Mouse (Mus musculus) liver, embryonic 15.5 days (tissue): ENCODE measurements around the gene Tbl1xr1. TPM values are rescaled to one million over a fixed set of nuclear protein-coding genes. Genes with fewer than 3 reads are reported as not detected.

Experiments used
- ATAC-seq: fragments of 200-750 bp; cut with Nextera tagmentation; 2 replicates; pipeline ENCODE4 v1.8.0; 2017; ENCODE audit warnings: moderate number of reproducible peaks, mild to moderate bottlenecking, moderate library complexity; ENCODE audit not compliant: insufficient read depth
- H3K27ac ChIP-seq: fragments of 300-500 bp; sonication (generic); replicated peaks from 2 replicates; pipeline ENCODE4 v1.5.1; 2015; ENCODE audit warnings: mild to moderate bottlenecking, inconsistent platforms
- H3K27me3 ChIP-seq: fragments of 300-500 bp; sonication (generic); 2 replicates; pipeline ENCODE4 v1.6.1; 2015; ENCODE audit warnings: mild to moderate bottlenecking, inconsistent platforms
- H3K36me3 ChIP-seq: fragments of 300-500 bp; sonication (generic); replicated peaks from 2 replicates; pipeline ENCODE4 v1.6.1; 2015; ENCODE audit warnings: moderate library complexity, mild to moderate bottlenecking, inconsistent platforms
- H3K4me1 ChIP-seq: fragments of 300-500 bp; sonication (generic); replicated peaks from 2 replicates; pipeline ENCODE4 v1.6.1; 2015; ENCODE audit warnings: inconsistent platforms
- H3K4me2 ChIP-seq: fragments of 300-500 bp; sonication (generic); 2 replicates; pipeline ENCODE4 v1.6.1; 2015; ENCODE audit warnings: moderate library complexity, mild to moderate bottlenecking, inconsistent platforms
- H3K4me3 ChIP-seq: fragments of 300-500 bp; sonication (generic); replicated peaks from 2 replicates; pipeline ENCODE4 v1.5.1; 2015; ENCODE audit warnings: mild to moderate bottlenecking, inconsistent platforms
- H3K9ac ChIP-seq: fragments of 300-500 bp; sonication (generic); 2 replicates; pipeline ENCODE4 v1.6.1; 2015; ENCODE audit warnings: moderate library complexity, mild to moderate bottlenecking, inconsistent platforms
- H3K9me3 ChIP-seq: fragments of 300-500 bp; sonication (generic); replicated peaks from 2 replicates; pipeline ENCODE4 v1.6.1; 2016; ENCODE audit warnings: inconsistent platforms
- WGBS: fragments of 180-500 bp; shearing (Covaris S2); methylation state at CpG from one replicate; pipeline ENCODE4 v1.1.7; 2015; ENCODE audit warnings: mixed read lengths; ENCODE audit not compliant: insufficient replicate concordance; 5-methylcytosine and 5-hydroxymethylcytosine counted together
- polyA plus RNA-seq: library from polyadenylated mRNA; unstranded; fragments of >200 nt; fragmentation: Nextera tagmentation; extraction: Ambion mirVana; gene quantifications from 2 replicates; pipeline ENCODE4 v1.2.1, GENCODE M21; 2015

The Tbl1xr1 gene
- polyA plus RNA-seq, 1 experiment from 2014 or later, result 4.7 TPM

GRCm38 (mm10) chr3:22090431-22091265 is 14.2 kb downstream of the Tbl1xr1 start:
- peak; percentile 58 for ATAC-seq
- Histone ChIP-seq H3K9ac (no peak overlapping the region), H3K27ac (peak overlapping the region; percentile 64), H3K9me3 (no peaks in the 10 kb centered on the region), H3K36me3 (no peaks in the 10 kb centered on the region), H3K4me3 (no peak overlapping the region), H3K4me1 (peaks cover 46% of the 10 kb centered on the region), H3K4me2 (peak overlapping the region; percentile 14), H3K27me3 (no peaks in the 10 kb centered on the region)
- WGBS, result 65% methylated on average over 8 of the region's 8 CpGs

GRCm38 (mm10) chr3:22091266-22091550 is 14.8 kb downstream of the Tbl1xr1 start:
- 51% methylated on average over 3 of the region's 3 CpGs for WGBS

GRCm38 (mm10) chr3:22091681-22092080 is 15.2 kb downstream of the Tbl1xr1 start:
- no peak overlapping the region for H3K4me2 ChIP-seq
- H3K27ac ChIP-seq, result no peak overlapping the region
- H3K9me3 ChIP-seq, result no peaks in the 10 kb centered on the region
- no peaks in the 10 kb centered on the region for H3K27me3 ChIP-seq
- H3K4me3 ChIP-seq, result no peak overlapping the region
- peaks cover 44% of the 10 kb centered on the region for H3K4me1 ChIP-seq
- H3K36me3 ChIP-seq, result no peaks in the 10 kb centered on the region
- WGBS, result 72% methylated on average over 3 of the region's 3 CpGs
- ATAC-seq, result no peak
- no peak overlapping the region for H3K9ac ChIP-seq

More at GRCm38 (mm10) chr3:22091266-22091550, 14.8 kb downstream of the Tbl1xr1 start:
- Histone ChIP-seq H3K4me2 (no peak overlapping the region), H3K9ac (no peak overlapping the region), H3K9me3 (no peaks in the 10 kb centered on the region), H3K27me3 (no peaks in the 10 kb centered on the region), H3K4me3 (no peak overlapping the region), H3K27ac (peak overlapping the region; percentile 64), H3K4me1 (peaks cover 46% of the 10 kb centered on the region), H3K36me3 (no peaks in the 10 kb centered on the region)
- ATAC-seq, result peak; percentile 25; the same call in 1 of the 2 replicates

- H3K9ac ChIP-seq, result no peak overlapping the region
- no peaks in the 10 kb centered on the region for H3K36me3 ChIP-seq
- peaks cover 41% of the 10 kb centered on the region for H3K4me1 ChIP-seq
- no peak overlapping the region for H3K4me2 ChIP-seq
- 70% methylated on average over 5 of the region's 5 CpGs for WGBS
- no peak overlapping the region for H3K27ac ChIP-seq
- H3K9me3 ChIP-seq, result no peaks in the 10 kb centered on the region
- no peak for ATAC-seq
- no peaks in the 10 kb centered on the region for H3K27me3 ChIP-seq
- no peak overlapping the region for H3K4me3 ChIP-seq
Observed at GRCm38 (mm10) chr3:22092784-22093183, 16.3 kb downstream of the Tbl1xr1 start.

GRCm38 (mm10) chr3:22103986-22104515 is 27.6 kb downstream of the Tbl1xr1 start:
- Histone ChIP-seq H3K27ac (no peak overlapping the region), H3K4me3 (no peak overlapping the region), H3K9me3 (no peaks in the 10 kb centered on the region), H3K36me3 (no peaks in the 10 kb centered on the region), H3K4me1 (peaks cover 7% of the 10 kb centered on the region; the same call in 1 of the 2 replicates), H3K27me3 (no peaks in the 10 kb centered on the region), H3K4me2 (no peak overlapping the region), H3K9ac (no peak overlapping the region)
- WGBS, result 74% methylated on average over 5 of the region's 5 CpGs
- no peak for ATAC-seq

GRCm38 (mm10) chr3:22105471-22105870 is 29.0 kb downstream of the Tbl1xr1 start:
- Histone ChIP-seq H3K9ac (no peak overlapping the region), H3K4me2 (no peak overlapping the region), H3K9me3 (no peaks in the 10 kb centered on the region), H3K4me1 (no peaks in the 10 kb centered on the region), H3K27ac (no peak overlapping the region), H3K27me3 (no peaks in the 10 kb centered on the region), H3K4me3 (no peak overlapping the region), H3K36me3 (no peaks in the 10 kb centered on the region)
- no peak for ATAC-seq
- WGBS, result 77% methylated on average over 6 of the region's 6 CpGs

- H3K9me3 ChIP-seq, result no peaks in the 10 kb centered on the region
- no peak for ATAC-seq
- H3K27me3 ChIP-seq, result no peaks in the 10 kb centered on the region
- no peak overlapping the region for H3K9ac ChIP-seq
- H3K4me2 ChIP-seq, result no peak overlapping the region
- H3K4me3 ChIP-seq, result no peak overlapping the region
- no peaks in the 10 kb centered on the region for H3K4me1 ChIP-seq
- no peak overlapping the region for H3K27ac ChIP-seq
- no peaks in the 10 kb centered on the region for H3K36me3 ChIP-seq
Observed at GRCm38 (mm10) chr3:22108013-22108412, 31.6 kb downstream of the Tbl1xr1 start.

GRCm38 (mm10) chr3:22109651-22110050 is 33.2 kb downstream of the Tbl1xr1 start:
- H3K9me3 ChIP-seq, result no peaks in the 10 kb centered on the region
- H3K36me3 ChIP-seq, result no peaks in the 10 kb centered on the region
- 64% methylated on average over 1 of the region's 1 CpGs for WGBS
- no peak overlapping the region for H3K9ac ChIP-seq
- peaks cover 5% of the 10 kb centered on the region; the same call in 1 of the 2 replicates for H3K4me1 ChIP-seq
- no peak overlapping the region for H3K27ac ChIP-seq
- no peaks in the 10 kb centered on the region for H3K27me3 ChIP-seq
- no peak for ATAC-seq
- no peak overlapping the region for H3K4me3 ChIP-seq
- no peak overlapping the region for H3K4me2 ChIP-seq

- no peaks in the 10 kb centered on the region for H3K36me3 ChIP-seq
- H3K27ac ChIP-seq, result no peak overlapping the region
- WGBS, result 62% methylated on average over 4 of the region's 4 CpGs
- H3K4me1 ChIP-seq, result peaks cover 22% of the 10 kb centered on the region
- no peaks in the 10 kb centered on the region for H3K27me3 ChIP-seq
- H3K4me2 ChIP-seq, result no peak overlapping the region
- H3K9ac ChIP-seq, result no peak overlapping the region
- no peaks in the 10 kb centered on the region for H3K9me3 ChIP-seq
- no peak for ATAC-seq
- H3K4me3 ChIP-seq, result no peak overlapping the region
Observed at GRCm38 (mm10) chr3:22113773-22114172, 37.3 kb downstream of the Tbl1xr1 start.

GRCm38 (mm10) chr3:22115221-22115620 is 38.8 kb downstream of the Tbl1xr1 start:
- no peaks in the 10 kb centered on the region for H3K36me3 ChIP-seq
- no peak overlapping the region for H3K4me3 ChIP-seq
- no peak overlapping the region for H3K4me2 ChIP-seq
- WGBS, result 16% methylated on average over 2 of the region's 2 CpGs
- H3K27me3 ChIP-seq, result no peaks in the 10 kb centered on the region
- no peak overlapping the region for H3K27ac ChIP-seq
- ATAC-seq, result peak; percentile 75
- no peaks in the 10 kb centered on the region for H3K9me3 ChIP-seq
- peaks cover 24% of the 10 kb centered on the region for H3K4me1 ChIP-seq
- no peak overlapping the region for H3K9ac ChIP-seq

GRCm38 (mm10) chr3:22115678-22116077 is 39.2 kb downstream of the Tbl1xr1 start:
- Histone ChIP-seq H3K36me3 (no peaks in the 10 kb centered on the region), H3K27me3 (no peaks in the 10 kb centered on the region), H3K9ac (no peak overlapping the region), H3K9me3 (no peaks in the 10 kb centered on the region), H3K4me1 (peaks cover 24% of the 10 kb centered on the region), H3K4me2 (no peak overlapping the region), H3K27ac (no peak overlapping the region), H3K4me3 (no peak overlapping the region)
- 67% methylated on average over 3 of the region's 3 CpGs for WGBS
- no peak for ATAC-seq
